Mouse (Mus musculus) MEL (cell line): Measurements from ENCODE around the gene Actr3.

Source experiments
- GATA1 ChIP-seq: IDR thresholded peaks from 2 replicates; pipeline ENCODE4 v1.6.1; 2011; ENCODE audit warnings: low read depth, low read length, improper control_type of control experiment
- POLR2A ChIP-seq, 2 experiments: IDR thresholded peaks; 2 replicates each; pipeline ENCODE4 v1.6.1; 2011 to 2012; ENCODE audit warnings: low read length in 2 of 2, mild to moderate bottlenecking in 2 of 2, control low read depth in 1 of 2, improper control_type of control experiment in 1 of 2, low read depth in 1 of 2, moderate library complexity in 1 of 2; ENCODE audit not compliant: control insufficient read depth in 1 of 2, insufficient read depth in 1 of 2, poor library complexity in 1 of 2

DNA sequence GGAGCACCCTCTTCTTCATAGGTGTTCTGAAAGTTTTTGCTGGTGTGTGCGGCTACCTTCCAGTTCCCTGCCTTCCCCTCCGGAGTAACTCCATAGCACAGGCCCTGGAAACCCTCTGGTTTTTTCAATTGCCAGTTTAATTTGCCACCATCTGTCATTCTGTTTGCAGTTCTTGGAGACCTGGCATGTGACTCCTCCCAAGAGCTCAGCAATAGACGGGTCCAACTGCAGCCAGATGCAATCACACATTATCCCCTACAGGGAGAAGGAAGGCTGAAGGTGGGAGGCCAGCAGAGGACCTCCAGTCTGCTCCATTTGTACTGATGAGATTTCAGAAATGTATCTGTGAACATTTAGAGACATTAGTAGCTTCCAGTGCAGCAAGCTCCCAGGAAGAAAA is 56.6 kb downstream of the Actr3 start:
- no peak for TF ChIP-seq GATA1
- TF ChIP-seq POLR2A (IDR thresholded peaks at IDR 0.05; ENCODE audit: control insufficient read depth in 1 of 2, insufficient read depth in 1 of 2, low read depth in 1 of 2, low read length in 2 of 2, poor library complexity in 1 of 2): no peak
